Mouse (Mus musculus): Measurements from ENCODE around the gene Vmn1r188. TPM values are rescaled to one million over a fixed set of nuclear protein-coding genes. Genes with fewer than 3 reads are reported as not detected.
A peak's percentile ranks its signal among the peaks of the same experiment; 100 is the strongest.
"Not testable (repeated sequence)": the region's sequence is repeated elsewhere in the genome, so short reads cannot be mapped to it uniquely, and the experiment has no call there.

Gene Vmn1r188
- polyA plus RNA-seq, 1 experiment from 2014 or later, result not detected

- peaks cover 26% of the 10 kb centered on the region for H3K4me1 ChIP-seq
- peak overlapping the region; percentile 58 for H3K9ac ChIP-seq
- H3K27me3 ChIP-seq, result no peaks in the 10 kb centered on the region
- ATAC-seq (ENCODE audit: borderline replicate concordance, extremely low read depth, low FRiP score, low TSS enrichment), result no peak
- WGBS, result under 1% methylated on average over 13 of the region's 13 CpGs
- peak overlapping the region; percentile 95 for H3K27ac ChIP-seq
- H3K4me3 ChIP-seq, result peak overlapping the region; percentile 40
- no peaks in the 10 kb centered on the region for H3K36me3 ChIP-seq
- H3K4me2 ChIP-seq, result peak overlapping the region; percentile 63
- H3K9me3 ChIP-seq, result no peaks in the 10 kb centered on the region
Observed at GRCm38 (mm10) chr13:22041651-22042567, 42.3 kb upstream of the Vmn1r188 start.

- H3K27ac ChIP-seq, result peak within 1 kb of the TSS; percentile 95
- WGBS, result under 1% methylated on average over 55 of the region's 80 CpGs
- not testable (repeated sequence) for H3K36me3 ChIP-seq, H3K27me3 ChIP-seq, H3K9me3 ChIP-seq
- peak within 1 kb of the TSS; percentile 40 for H3K4me3 ChIP-seq
- peak within 1 kb of the TSS; percentile 58 for H3K9ac ChIP-seq
- peaks cover 20% of the 10 kb centered on the region for H3K4me1 ChIP-seq
- peak within 1 kb of the TSS; percentile 63 for H3K4me2 ChIP-seq
- ATAC-seq (ENCODE audit: borderline replicate concordance, extremely low read depth, low FRiP score, low TSS enrichment), result peak; percentile 93
Observed at GRCm38 (mm10) chr13:22042568-22043502, 41.4 kb upstream of the Vmn1r188 start, which contains the start of the genes Hist1h2ag and Hist1h2bj. Gene Hist1h2ag, minus strand, starts transcription at chr13:22042944. Gene Hist1h2bj, plus strand, starts transcription at chr13:22043214.

GRCm38 (mm10) chr13:22043503-22044431 is 40.5 kb upstream of the Vmn1r188 start:
- peak overlapping the region; percentile 89 for H3K27ac ChIP-seq
- H3K27me3 ChIP-seq, result no peaks in the 10 kb centered on the region
- peak overlapping the region; percentile 43 for H3K9ac ChIP-seq
- H3K4me3 ChIP-seq, result peak overlapping the region; percentile 39
- no peaks in the 10 kb centered on the region for H3K36me3 ChIP-seq
- peak; percentile 4; the same call in 1 of the 2 replicates for ATAC-seq (ENCODE audit: borderline replicate concordance, extremely low read depth, low FRiP score, low TSS enrichment)
- H3K4me1 ChIP-seq, result peaks cover 20% of the 10 kb centered on the region
- H3K4me2 ChIP-seq, result peak overlapping the region; percentile 62
- H3K9me3 ChIP-seq, result no peaks in the 10 kb centered on the region
- 0% methylated on average over 14 of the region's 14 CpGs for WGBS

GRCm38 (mm10) chr13:22044432-22045155 is 39.6 kb upstream of the Vmn1r188 start:
- no peaks in the 10 kb centered on the region for H3K9me3 ChIP-seq
- peak overlapping the region; percentile 39 for H3K4me3 ChIP-seq
- no peak overlapping the region for H3K9ac ChIP-seq
- H3K27ac ChIP-seq, result peak overlapping the region; percentile 89
- peaks cover 20% of the 10 kb centered on the region for H3K4me1 ChIP-seq
- no peak for ATAC-seq (ENCODE audit: borderline replicate concordance, extremely low read depth, low FRiP score, low TSS enrichment)
- no peaks in the 10 kb centered on the region for H3K36me3 ChIP-seq
- WGBS, result 90% methylated on average over 6 of the region's 6 CpGs
- H3K27me3 ChIP-seq, result no peaks in the 10 kb centered on the region
- H3K4me2 ChIP-seq, result peak overlapping the region; percentile 62

GRCm38 (mm10) chr13:22045311-22045710 is 38.9 kb upstream of the Vmn1r188 start:
- ATAC-seq (ENCODE audit: borderline replicate concordance, extremely low read depth, low FRiP score, low TSS enrichment), result no peak

GRCm38 (mm10) chr13:22049041-22049440 is 35.2 kb upstream of the Vmn1r188 start:
- H3K4me1 ChIP-seq, result peaks cover 7% of the 10 kb centered on the region; the same call in 1 of the 2 replicates
- H3K27ac ChIP-seq, result no peak overlapping the region
- H3K27me3 ChIP-seq, result no peaks in the 10 kb centered on the region
- no peaks in the 10 kb centered on the region for H3K36me3 ChIP-seq
- no peak overlapping the region for H3K9ac ChIP-seq
- WGBS, result 80% methylated on average over 2 of the region's 2 CpGs
- no peak for ATAC-seq (ENCODE audit: borderline replicate concordance, extremely low read depth, low FRiP score, low TSS enrichment)
- no peaks in the 10 kb centered on the region for H3K9me3 ChIP-seq
- no peak overlapping the region for H3K4me3 ChIP-seq
- H3K4me2 ChIP-seq, result no peak overlapping the region

More at GRCm38 (mm10) chr13:22045311-22045710, 38.9 kb upstream of the Vmn1r188 start:
- peaks cover 14% of the 10 kb centered on the region for H3K4me1 ChIP-seq
- 52% methylated on average over 2 of the region's 2 CpGs for WGBS
- H3K9me3 ChIP-seq, result no peaks in the 10 kb centered on the region
- no peak overlapping the region for H3K4me2 ChIP-seq
- no peaks in the 10 kb centered on the region for H3K36me3 ChIP-seq
- no peak overlapping the region for H3K9ac ChIP-seq
- H3K27ac ChIP-seq, result no peak overlapping the region
- no peaks in the 10 kb centered on the region for H3K27me3 ChIP-seq
- H3K4me3 ChIP-seq, result no peak overlapping the region

GRCm38 (mm10) chr13:22049737-22050440 is 34.4 kb upstream of the Vmn1r188 start:
- Histone ChIP-seq H3K36me3 (no peaks in the 10 kb centered on the region), H3K27me3 (no peaks in the 10 kb centered on the region), H3K9ac (peak overlapping the region; percentile 33), H3K4me2 (peak overlapping the region; percentile 64), H3K4me3 (peak overlapping the region; percentile 53), H3K4me1 (no peaks in the 10 kb centered on the region), H3K27ac (peak overlapping the region; percentile 90), H3K9me3 (no peaks in the 10 kb centered on the region)
- ATAC-seq (ENCODE audit: borderline replicate concordance, extremely low read depth, low FRiP score, low TSS enrichment), result peak; percentile 38; the same call in 1 of the 2 replicates
- WGBS, result 1% methylated on average over 14 of the region's 14 CpGs

GRCm38 (mm10) chr13:22050591-22051522 is 33.4 kb upstream of the Vmn1r188 start:
- Histone ChIP-seq H3K9ac (peak overlapping the region; percentile 36), H3K27ac (peak overlapping the region; percentile 90), H3K36me3 (no peaks in the 10 kb centered on the region), H3K4me3 (peak overlapping the region; percentile 53), H3K27me3 (no peaks in the 10 kb centered on the region), H3K4me2 (peak overlapping the region; percentile 64), H3K9me3 (no peaks in the 10 kb centered on the region), H3K4me1 (no peaks in the 10 kb centered on the region)
- WGBS, result under 1% methylated on average over 52 of the region's 52 CpGs
- peak; percentile 94 for ATAC-seq (ENCODE audit: borderline replicate concordance, extremely low read depth, low FRiP score, low TSS enrichment)

- WGBS, result 10% methylated on average over 5 of the region's 5 CpGs
- H3K36me3 ChIP-seq, result no peaks in the 10 kb centered on the region
- H3K4me2 ChIP-seq, result peak overlapping the region; percentile 64
- H3K4me1 ChIP-seq, result no peaks in the 10 kb centered on the region
- H3K9me3 ChIP-seq, result no peaks in the 10 kb centered on the region
- H3K27me3 ChIP-seq, result no peaks in the 10 kb centered on the region
- H3K4me3 ChIP-seq, result peak overlapping the region; percentile 53
- peak overlapping the region; percentile 36 for H3K9ac ChIP-seq
- no peak for ATAC-seq (ENCODE audit: borderline replicate concordance, extremely low read depth, low FRiP score, low TSS enrichment)
- peak overlapping the region; percentile 90 for H3K27ac ChIP-seq
Observed at GRCm38 (mm10) chr13:22051523-22051859, 32.7 kb upstream of the Vmn1r188 start.

Data from lung, embryonic 15.5 days (tissue).